Mouse (Mus musculus) megakaryocyte-erythroid progenitor cell, adult 5-6 weeks (primary cell): ENCODE measurements at regions not wholly inside any gene's neighbourhood (a gene's known extent, or its start where the extent isn't known, plus 50 kb on each side); places are given as distances from the start of the nearest gene placed in this dataset.

ENCODE experiments used
- ATAC-seq: replicated peaks from 2 replicates; pipeline ENCODE4 v1.8.0; 2016; ENCODE audit warnings: mild to moderate bottlenecking, inconsistent platforms; ENCODE audit not compliant: severe bottlenecking, poor library complexity, low FRiP score, low TSS enrichment

DNA sequence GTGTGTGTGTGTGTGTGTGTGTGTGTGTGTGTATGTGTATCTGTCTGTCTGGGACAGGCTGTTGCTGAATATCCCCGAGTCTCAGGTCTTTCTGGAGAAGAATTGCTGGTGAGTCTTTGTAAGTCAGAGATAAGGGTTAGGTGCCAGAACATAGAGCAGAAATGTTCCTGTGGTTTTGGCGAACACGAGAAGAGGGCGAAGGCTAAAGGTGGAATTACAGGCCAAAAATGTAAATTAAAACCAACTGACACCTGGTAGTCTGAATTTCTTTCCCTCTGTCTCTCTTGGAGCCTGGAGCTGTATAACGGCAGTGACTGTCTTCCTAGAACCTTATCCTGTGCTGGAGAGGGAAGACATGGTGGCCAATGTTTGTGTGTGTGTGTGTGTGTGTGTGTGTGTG lies 120.5 kb upstream of the Slc22a23 start:
- no peak for ATAC-seq

DNA sequence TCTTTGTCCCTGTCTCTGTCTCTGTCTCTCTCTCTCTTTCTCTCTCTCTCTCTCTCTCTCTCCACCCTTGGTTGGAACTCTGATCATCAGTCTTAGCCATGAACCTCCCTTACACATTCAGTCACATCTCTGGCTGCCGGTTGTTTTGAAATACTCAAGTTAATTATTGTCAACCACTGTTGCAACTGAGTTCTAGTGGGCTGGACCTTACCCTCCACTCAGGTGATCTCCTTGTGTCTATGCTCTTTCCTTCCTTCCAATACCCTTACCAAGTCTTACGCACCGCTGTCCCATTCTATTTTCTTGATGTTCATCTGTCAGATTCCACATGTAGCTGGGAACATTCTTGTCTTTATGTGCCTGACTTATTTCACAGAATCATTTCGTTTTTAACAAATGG lies 119.2 kb upstream of the Slc22a23 start:
- ATAC-seq: no peak

DNA sequence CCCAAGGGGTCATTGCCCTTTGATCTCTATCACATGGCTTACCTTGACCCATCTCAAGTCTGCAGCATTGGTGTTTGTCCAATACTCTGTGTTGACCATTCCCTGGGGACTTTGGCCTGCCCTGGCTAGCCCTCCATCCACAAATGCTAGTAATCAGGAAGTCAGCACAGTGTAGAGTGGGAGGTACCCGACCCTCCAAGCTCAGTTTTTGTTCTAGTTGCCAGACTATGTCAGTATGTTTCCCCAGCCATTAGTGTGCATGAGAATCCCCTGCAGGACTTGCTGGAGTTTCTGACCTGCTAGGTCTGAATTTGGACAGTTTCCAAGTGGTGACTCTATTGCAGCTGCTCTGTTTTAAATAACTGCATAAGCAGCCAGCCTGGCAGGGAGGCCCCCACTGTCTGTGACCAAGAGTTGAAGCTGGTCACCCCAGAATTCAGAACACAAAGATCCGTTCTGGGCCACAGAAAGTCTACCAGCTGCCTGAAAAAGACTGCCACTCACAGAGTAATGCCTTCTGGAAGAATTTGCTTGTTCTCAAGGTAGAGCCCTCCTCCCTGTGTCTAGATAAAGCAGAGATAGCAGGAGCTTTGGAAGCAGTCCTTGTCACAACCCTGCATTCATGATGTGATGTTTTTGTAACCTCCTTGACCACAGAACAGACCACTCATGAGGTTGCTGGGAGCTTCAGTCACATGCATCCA lies 118.0 kb upstream of the Slc22a23 start:
- ATAC-seq: no peak

DNA sequence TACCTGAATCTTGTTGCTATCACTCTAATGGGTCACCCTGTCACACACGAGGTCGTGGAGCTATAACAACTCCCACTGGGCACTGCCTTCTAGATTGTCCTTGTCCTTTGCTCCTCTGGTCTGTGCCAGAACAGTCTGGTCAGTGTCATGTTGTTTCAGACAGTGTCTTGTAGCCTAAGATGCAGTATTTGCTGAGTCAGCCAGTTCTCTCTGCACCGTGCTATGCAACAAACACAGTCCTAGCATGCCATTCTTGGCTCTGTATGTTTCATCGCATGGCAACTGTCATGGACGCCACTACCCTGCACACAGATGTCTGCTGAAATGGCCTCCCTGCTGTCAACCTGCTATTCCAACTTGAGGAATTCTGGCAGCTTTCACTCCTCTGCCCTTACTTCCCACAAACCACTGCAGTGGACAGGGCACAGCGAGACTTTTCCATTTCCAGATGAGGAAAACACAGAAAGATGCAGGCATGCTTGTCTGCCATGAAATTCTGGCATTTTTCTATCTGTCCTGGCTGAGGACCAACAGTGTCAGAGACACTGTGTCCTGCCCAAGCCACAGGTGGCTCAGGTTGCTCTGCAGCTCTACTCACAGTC lies 117.3 kb upstream of the Slc22a23 start:
- ATAC-seq: no peak

DNA sequence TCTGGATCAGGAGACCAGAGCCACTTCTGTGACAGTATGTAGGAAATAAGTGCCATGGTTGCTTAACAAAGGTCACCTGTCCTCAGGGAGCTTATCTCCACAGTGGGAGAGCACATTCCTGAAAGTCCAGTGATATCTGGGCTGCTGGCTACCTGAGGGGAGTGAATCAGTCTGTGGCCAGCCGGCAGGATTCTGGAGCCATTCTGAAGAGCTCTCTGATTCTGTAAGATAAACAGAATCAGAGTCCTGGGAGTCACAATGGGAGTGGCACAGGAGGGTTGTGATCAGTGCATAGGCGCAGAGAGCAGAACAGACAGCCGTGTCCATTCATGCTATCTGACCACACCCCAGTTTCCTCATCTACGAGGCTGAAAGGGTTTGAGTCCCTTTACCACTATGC lies 116.0 kb upstream of the Slc22a23 start:
- ATAC-seq: no peak

DNA sequence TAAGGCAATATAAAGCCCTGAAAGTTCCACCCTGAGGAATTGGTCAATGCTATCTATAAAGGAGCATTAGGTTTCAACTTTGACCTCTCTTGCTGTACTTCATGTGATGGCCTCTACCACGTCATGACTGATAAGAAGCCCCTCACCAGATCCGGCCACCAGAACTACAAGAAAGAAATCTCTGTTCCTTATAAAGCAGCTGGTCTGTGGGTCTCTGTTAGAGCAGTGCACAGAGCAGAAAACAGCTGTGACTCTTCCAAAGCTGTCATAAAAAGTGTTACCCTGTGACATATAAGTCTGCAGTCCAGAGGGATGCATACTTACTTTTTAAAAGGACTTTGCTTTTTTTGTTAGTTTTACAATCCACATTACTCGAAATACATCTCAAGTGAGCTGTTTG lies 111.1 kb upstream of the Slc22a23 start:
- no peak for ATAC-seq

DNA sequence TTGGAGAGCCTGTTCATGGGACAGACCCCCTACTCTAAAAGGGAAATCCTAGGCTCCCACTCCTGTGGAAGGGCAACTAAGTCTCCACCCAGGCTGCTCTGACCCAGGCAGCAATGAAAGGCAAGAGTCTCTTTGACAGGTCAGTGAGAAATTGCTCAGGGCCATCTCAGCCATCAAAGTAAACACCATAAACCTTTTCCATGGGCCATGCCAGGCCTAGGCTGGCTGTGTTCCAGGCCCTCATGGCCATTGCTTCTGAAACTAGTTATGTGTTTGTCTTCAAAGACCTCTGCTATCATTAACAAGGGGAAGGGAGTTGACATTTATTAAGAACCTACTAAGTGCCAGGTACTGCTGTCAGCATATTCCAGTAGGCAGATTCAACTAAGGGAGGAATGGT lies 101.8 kb upstream of the Slc22a23 start:
- ATAC-seq: no peak

DNA sequence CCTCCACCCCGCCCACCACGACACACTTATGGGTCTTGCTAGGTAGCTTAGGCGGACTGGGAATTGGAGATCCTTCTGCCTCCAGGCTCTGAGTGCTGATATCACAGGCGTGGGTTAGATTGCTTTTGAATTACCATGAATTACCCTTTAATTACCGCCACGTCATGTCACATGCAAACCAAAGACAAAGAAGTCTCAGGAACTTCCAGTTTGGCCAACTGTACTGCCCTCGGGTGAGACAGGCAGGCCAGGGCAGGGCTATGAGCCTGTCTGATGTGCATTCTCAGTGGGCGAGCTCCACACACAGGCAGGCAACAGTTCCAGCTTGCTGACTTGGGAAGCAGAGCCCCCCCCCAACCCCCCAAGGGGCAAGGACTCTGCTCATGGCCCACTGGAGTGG lies 101.3 kb upstream of the Slc22a23 start:
- ATAC-seq: no peak

DNA sequence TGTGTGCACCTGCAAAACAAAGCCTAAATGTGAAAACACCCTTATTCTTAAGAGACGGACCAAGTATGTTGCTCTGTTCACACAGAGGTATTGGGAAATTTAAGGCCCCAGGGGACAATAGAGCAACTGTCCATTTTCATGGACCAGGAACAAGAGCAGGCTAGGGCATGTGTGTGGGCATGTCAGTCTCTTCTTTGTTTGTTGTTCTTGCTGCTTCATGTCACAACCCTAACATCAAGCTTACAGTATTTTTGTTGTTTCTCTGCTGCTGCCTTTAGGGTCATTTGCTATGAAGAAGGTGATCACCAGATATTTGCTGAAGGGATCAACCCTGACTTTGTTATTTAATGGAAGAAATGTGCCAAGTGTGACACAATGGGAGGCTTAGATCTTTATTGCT lies 96.4 kb upstream of the Slc22a23 start:
- no peak for ATAC-seq

DNA sequence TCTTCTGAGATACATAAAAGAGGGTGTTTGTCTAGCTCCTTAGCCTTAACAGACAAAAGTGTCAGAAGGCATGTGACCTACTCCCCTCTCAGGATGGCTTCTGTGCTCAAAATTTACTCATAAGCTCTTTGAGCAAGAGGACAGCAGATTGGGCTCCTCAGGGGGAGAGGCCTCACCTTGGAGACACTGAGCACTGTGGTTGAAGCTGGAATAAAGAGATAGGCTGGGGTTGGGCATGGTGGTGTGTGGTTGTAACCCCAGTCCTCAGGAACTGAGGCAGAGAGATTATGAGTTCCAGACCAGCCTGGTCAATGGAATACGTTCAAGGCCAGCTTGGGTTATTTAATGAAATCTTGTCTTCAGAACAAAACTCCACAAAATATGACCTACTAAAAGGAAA lies 82.5 kb upstream of the Slc22a23 start:
- peak; percentile 70; the same call in 1 of the 2 replicates for ATAC-seq

DNA sequence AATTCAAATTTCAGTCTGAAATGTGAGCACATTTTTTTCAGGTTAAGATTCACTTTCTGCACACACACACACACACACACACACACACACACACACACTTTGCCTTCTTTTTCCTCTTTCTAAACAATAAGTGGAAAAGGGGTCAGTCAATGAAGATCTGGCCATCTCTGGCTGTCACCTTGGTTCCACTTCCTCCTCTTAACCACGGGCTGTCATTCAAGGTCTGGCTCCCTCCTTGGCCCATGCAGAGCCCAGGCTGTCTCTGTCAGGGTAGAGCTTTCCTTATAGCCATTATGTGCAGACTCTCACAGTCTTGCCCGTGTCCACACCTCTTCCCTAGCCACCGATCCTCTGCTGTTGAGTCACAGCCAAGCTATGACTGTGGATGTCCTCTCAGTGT lies 79.9 kb upstream of the Slc22a23 start:
- 0 out of 2 replicates have a peak, but pooled peaks have one; percentile 14 for ATAC-seq

DNA sequence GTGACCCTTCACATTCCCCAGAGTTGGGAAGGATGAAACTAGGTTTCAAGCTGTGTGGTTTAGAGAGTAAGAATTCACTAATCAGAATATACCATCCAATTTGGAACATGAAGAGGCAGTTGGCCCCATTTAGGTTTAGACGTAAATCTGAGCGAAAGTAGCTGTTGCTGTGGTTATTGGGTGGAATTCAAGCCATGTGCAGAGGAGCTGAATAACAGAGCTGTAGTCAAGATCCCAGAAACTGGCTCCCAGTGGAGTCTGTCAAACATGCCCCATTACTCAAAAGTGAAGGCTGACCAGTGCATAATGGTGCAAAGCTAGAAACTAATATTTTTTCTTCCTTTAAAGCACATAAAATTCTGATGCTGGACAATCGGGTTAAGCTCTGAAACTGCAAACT lies 76.7 kb upstream of the Slc22a23 start:
- ATAC-seq: no peak

DNA sequence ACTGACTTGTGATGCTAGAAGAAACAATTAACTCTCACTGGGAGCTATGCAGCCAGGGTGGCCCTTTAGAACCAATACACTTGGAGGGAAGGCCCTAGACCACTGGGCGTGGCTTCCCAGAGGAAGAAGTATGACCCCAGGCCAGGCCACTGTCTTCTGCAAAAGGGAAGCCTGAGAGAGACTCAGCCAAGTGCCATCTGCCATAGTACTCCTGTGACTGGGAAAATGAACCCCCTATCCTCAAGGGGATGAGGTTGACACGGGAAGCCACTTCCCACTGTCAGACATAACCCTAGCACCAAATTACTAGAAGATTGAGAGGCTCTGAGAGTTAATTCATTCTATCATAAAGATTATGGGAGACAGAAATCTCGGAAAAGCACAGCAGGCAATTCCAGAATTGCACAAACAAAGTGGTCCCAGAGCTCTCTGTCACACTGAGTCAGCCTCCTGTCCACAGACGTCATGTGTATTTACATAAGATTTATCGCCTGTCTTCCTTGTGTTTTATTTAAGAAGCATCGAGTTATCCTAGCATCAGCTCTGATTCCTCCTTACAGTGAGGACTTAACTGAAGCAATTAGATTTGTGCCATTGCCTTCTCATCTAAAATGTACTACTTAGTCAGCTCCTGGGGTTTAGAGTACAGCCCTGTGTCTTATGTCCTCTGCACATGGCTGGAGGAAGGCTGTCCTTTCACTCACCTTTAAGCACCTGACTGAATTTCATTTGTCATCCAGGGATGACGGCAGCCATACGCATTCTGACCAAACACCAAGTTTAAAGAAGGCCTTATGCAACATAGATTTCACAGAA lies 75.6 kb upstream of the Slc22a23 start:
- no peak for ATAC-seq

DNA sequence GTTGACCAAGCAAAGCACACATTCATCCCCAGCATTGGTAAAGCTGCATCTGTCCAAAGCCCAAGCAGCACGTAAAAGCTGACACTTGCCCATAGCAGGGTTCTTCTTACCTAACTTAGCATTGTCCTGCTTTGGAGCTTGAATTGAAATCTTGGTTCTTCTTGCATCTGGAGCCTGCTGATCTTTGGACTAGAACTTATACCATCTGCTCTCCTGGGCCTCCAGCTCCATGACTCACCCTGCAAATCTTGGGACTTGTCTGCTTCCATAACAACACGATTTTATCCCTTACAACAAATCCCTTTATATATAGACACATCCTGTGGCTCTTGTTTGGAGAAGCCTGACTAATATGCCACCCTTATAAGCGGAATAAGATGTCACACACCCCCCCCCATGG lies 74.1 kb upstream of the Slc22a23 start:
- ATAC-seq: no peak

DNA sequence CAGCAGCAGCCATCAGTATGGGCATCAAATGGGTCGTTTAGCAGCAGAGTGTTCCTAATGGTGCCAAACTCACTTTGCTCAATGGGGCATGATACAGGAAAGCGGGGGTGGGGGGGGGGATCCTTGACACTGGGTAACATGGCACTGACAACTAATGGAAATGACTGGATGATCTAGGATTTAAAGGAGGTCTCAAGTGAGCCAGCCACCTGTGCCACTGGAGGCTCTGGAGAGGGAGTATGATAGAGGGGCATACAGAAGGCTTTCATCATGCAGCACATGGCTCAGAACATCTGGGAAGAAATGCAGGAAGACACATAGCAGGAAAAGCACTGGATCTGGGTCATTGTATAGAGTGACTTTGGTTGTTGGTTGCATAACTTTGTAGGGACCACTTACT lies 71.6 kb upstream of the Slc22a23 start:
- no peak for ATAC-seq

DNA sequence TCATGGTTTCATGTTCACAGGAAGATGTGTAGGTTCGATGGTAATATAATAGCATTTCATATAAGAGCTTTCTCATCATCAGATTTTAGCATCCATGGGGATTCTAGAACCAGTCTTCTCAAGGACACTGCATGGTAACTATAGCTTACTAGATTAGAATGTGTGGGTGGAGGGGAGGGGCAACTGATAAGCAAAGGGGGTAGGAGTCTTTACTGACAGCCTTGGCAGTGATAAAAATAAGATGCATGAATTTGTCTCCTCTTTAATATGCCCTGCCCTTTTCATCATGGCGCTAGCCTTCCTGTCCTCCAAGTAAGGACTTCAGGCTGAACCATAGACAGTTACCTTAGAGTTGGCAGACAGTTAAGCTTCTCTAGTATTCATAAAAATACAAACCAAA lies 69.6 kb upstream of the Slc22a23 start:
- ATAC-seq: no peak

DNA sequence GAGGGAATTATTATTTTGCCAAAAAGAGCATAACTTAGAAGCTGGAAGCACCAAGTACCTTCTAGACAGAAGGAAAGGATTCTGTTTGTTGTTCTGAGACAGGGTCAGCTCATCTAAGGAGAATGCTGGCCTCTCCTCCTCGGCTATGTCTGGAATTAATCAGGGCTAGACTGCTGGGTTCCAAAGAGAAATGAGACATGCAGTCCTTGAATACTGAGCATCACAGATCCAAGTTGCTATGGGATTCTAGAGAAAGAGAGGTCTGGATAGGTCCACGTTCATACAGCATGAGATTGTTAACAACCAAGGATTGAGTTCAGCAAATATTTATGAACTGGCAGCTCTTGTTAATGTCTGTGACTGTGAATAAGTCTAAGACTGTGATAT lies 63.7 kb upstream of the Slc22a23 start:
- ATAC-seq: no peak

DNA sequence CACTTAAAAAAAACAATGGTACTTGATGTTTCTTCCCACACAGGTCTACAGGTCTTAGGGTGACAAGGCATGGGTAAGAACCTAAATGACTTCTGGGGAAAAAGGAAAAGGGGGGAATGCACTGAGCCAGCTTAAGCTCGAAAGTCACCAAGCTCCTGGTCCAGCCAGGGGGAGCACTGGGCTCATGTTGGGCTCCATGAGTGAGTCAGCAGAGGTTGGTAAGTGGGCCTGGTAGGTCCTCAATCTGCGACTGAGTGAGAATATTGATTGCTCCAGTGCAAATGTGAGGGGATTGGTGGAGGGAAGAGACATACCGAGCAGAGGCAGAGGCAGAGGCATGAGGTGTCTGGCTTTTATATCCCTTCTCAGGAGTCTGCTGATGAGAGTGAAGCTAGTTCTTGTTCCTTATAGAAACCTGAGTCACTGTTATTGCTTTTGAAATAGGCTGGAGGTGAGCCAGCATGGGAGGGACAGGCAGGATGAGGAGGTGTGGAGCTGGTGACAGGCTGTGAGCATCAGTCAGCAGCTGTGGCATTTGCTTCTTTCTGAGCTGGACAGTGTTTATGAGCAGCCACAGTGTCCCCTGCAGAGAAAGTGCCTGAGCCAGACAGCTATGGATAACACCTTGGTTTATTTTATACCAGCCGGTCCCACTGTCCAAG lies 63.2 kb upstream of the Slc22a23 start:
- no peak for ATAC-seq

DNA sequence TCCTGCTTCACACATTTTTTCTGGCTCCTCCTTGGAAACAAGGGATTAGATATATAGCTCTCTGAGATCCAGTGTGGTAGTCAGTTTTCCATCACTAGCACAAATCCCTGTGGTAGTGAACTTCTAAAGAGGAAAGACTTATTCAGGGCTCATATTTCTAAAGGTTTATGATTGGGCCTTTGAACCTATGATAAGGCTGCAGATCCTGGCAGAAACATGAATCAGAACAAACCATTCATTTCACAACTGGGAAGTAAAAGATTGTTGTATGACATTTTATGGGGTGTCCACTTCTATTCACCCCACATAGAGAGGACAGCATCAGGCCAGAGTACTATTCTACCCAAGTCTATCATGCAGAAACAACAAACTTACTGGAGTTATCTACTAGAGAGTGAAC lies 61.3 kb upstream of the Slc22a23 start:
- ATAC-seq: no peak

DNA sequence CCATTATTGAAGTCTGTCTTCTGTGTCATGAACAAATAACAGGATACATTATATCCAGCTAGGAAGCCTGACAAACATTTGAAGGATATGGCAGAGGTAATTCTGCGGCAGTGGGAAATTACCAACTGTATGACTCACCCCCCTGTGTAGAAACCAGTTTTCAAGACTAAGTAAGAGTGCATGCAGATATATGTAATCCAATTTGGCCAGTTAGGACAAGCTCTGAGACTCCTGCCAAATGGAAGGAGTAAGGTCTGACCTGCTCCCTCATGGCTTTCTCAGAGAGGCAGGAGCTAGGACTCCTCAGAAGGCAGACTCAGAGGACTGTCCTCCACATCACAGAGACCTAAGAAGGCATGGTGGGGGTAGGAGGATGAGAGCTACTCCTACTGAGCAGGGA lies 57.6 kb upstream of the Slc22a23 start:
- no peak for ATAC-seq
